22 mouse cellular contexts compared by ENCODE assay signal in genomic region chr6:36695481-36695880, GRCm38 (mm10).
A peak's percentile ranks its signal among the peaks of the same experiment; 100 is the strongest.
DNase-seq lines count a peak whose midpoint lies in the region; ATAC-seq lines count a peak whose summit lies in the region.
"Had no signal": no experiment of that assay in that cellular context is flagged by ENCODE, and none has a peak within 500 bp of the region (broad histone marks: within the 10 kb centered on the region; RNA-seq: fewer than 3 reads in every experiment).

No protein-coding gene starts in this region.

- DNase-seq in hindbrain, embryonic 10.5 days (ENCODE audit: low spot score), result peak; percentile 38
- DNase-seq in limb, embryonic 11.5 days (ENCODE audit: low spot score), result no peak
- no peak for DNase-seq in limb, embryonic 10.5 days (ENCODE audit: low spot score)
- peak; percentile 26 for DNase-seq in embryo, embryonic 11.5 days (ENCODE audit: low read depth, low spot score)
- DNase-seq in mesoderm, embryonic 11.5 days (ENCODE audit: low read depth, low spot score), result peak; percentile 76
- DNase-seq in liver, embryonic 11.5 days (ENCODE audit: low spot score), result no peak
- DNase-seq: cerebellum, adult 18-20 months; cerebellum, postnatal 25 days; forebrain, postnatal 0 days; right cerebral cortex, postnatal 14 days; thymus, adult 18-20 months had no signal

- peaks cover 5% of the 10 kb centered on the region; the same call in 1 of the 2 replicates for H3K4me1 ChIP-seq in hindbrain, embryonic 10.5 days (replicated peaks)
- H3K4me1 ChIP-seq in hindbrain, embryonic 12.5 days, result peaks cover 3% of the 10 kb centered on the region; the same call in 1 of the 2 replicates
- H3K4me1 ChIP-seq in limb, embryonic 11.5 days (ENCODE audit: control insufficient read depth, insufficient read depth, low read length), result no peaks in the 10 kb centered on the region; the same call in 1 of the 2 replicates
- peaks cover 6% of the 10 kb centered on the region for H3K4me1 ChIP-seq in limb, embryonic 10.5 days
- no peaks in the 10 kb centered on the region for H3K4me1 ChIP-seq in liver, embryonic 11.5 days (replicated peaks; ENCODE audit: control insufficient read depth, insufficient read depth, low read length)
- H3K4me1 ChIP-seq in intestine, embryonic 16.5 days (ENCODE audit: control insufficient read depth, insufficient read depth, low read length), result no peaks in the 10 kb centered on the region
- H3K4me1 ChIP-seq: embryonic facial prominence, embryonic 15.5 days; midbrain, embryonic 12.5 days; stomach, embryonic 15.5 days had no signal

- H3K36me3 ChIP-seq in hindbrain, embryonic 10.5 days, result no peaks in the 10 kb centered on the region
- H3K36me3 ChIP-seq in hindbrain, embryonic 12.5 days, result no peaks in the 10 kb centered on the region
- H3K36me3 ChIP-seq in limb, embryonic 11.5 days (ENCODE audit: control insufficient read depth, insufficient read depth, low read length), result no peaks in the 10 kb centered on the region
- H3K36me3 ChIP-seq in limb, embryonic 10.5 days, result no peaks in the 10 kb centered on the region
- H3K36me3 ChIP-seq in liver, embryonic 11.5 days (ENCODE audit: control insufficient read depth, insufficient read depth, low read length), result no peaks in the 10 kb centered on the region
- H3K36me3 ChIP-seq in intestine, embryonic 16.5 days (ENCODE audit: control insufficient read depth, insufficient read depth, low read length), result no peaks in the 10 kb centered on the region
- H3K36me3 ChIP-seq: embryonic facial prominence, embryonic 15.5 days; forebrain, embryonic 10.5 days; G1E; heart, embryonic 13.5 days; hindbrain, embryonic 15.5 days; midbrain, embryonic 12.5 days; stomach, embryonic 15.5 days had no signal

- H3K27me3 ChIP-seq in hindbrain, embryonic 10.5 days (ENCODE audit: insufficient read depth, poor library complexity, severe bottlenecking), result no peaks in the 10 kb centered on the region
- no peaks in the 10 kb centered on the region for H3K27me3 ChIP-seq in hindbrain, embryonic 12.5 days
- no peaks in the 10 kb centered on the region for H3K27me3 ChIP-seq in limb, embryonic 11.5 days (ENCODE audit: control insufficient read depth, insufficient read depth, low read length)
- H3K27me3 ChIP-seq in limb, embryonic 10.5 days (ENCODE audit: low read depth, poor library complexity, severe bottlenecking), result no peaks in the 10 kb centered on the region
- H3K27me3 ChIP-seq in liver, embryonic 11.5 days (replicated peaks; ENCODE audit: control insufficient read depth, insufficient read depth, low read length), result no peaks in the 10 kb centered on the region
- no peaks in the 10 kb centered on the region for H3K27me3 ChIP-seq in intestine, embryonic 16.5 days (replicated peaks; ENCODE audit: control insufficient read depth, insufficient read depth, low read length)
- H3K27me3 ChIP-seq: embryonic facial prominence, embryonic 15.5 days; heart, embryonic 13.5 days; hindbrain, embryonic 15.5 days; midbrain, embryonic 12.5 days; stomach, embryonic 15.5 days had no signal

- H3K4me3 ChIP-seq in hindbrain, embryonic 10.5 days, result no peak overlapping the region
- no peak overlapping the region for H3K4me3 ChIP-seq in hindbrain, embryonic 12.5 days
- no peak overlapping the region for H3K4me3 ChIP-seq in limb, embryonic 11.5 days (ENCODE audit: low read depth, low read length)
- no peak overlapping the region for H3K4me3 ChIP-seq in limb, embryonic 10.5 days
- H3K4me3 ChIP-seq in liver, embryonic 11.5 days (ENCODE audit: low read depth, low read length), result no peak overlapping the region
- H3K4me3 ChIP-seq in intestine, embryonic 16.5 days (ENCODE audit: low read length), result no peak overlapping the region
- H3K4me3 ChIP-seq: embryonic facial prominence, embryonic 15.5 days; forebrain, embryonic 10.5 days; heart, embryonic 13.5 days; hindbrain, embryonic 15.5 days; midbrain, embryonic 12.5 days; stomach, embryonic 15.5 days had no signal

- no peak for ATAC-seq in hindbrain, embryonic 12.5 days (ENCODE audit: low FRiP score)
- peak; percentile 35; the same call in 1 of the 2 replicates for ATAC-seq in limb, embryonic 11.5 days (ENCODE audit: insufficient number of reproducible peaks, low FRiP score, low TSS enrichment, low read depth)
- no peak for ATAC-seq in liver, embryonic 11.5 days (replicated peaks; ENCODE audit: low FRiP score)
- ATAC-seq in intestine, embryonic 16.5 days, result no peak
- ATAC-seq: forebrain, postnatal 0 days had no signal

- H3K9ac ChIP-seq in hindbrain, embryonic 12.5 days, result no peak overlapping the region
- no peak overlapping the region for H3K9ac ChIP-seq in limb, embryonic 11.5 days (ENCODE audit: low read length)
- H3K9ac ChIP-seq in liver, embryonic 11.5 days (ENCODE audit: low read depth, low read length), result no peak overlapping the region
- H3K9ac ChIP-seq in intestine, embryonic 16.5 days (ENCODE audit: low read depth, low read length), result no peak overlapping the region
- H3K9ac ChIP-seq: embryonic facial prominence, embryonic 15.5 days; forebrain, postnatal 0 days; heart, embryonic 13.5 days; hindbrain, embryonic 15.5 days; liver, embryonic 14.5 days; midbrain, embryonic 12.5 days; stomach, embryonic 15.5 days had no signal

- H3K9me3 ChIP-seq in hindbrain, embryonic 10.5 days, result no peaks in the 10 kb centered on the region
- H3K9me3 ChIP-seq in hindbrain, embryonic 12.5 days (replicated peaks), result no peaks in the 10 kb centered on the region
- no peaks in the 10 kb centered on the region for H3K9me3 ChIP-seq in limb, embryonic 11.5 days (ENCODE audit: control insufficient read depth, low read length)
- H3K9me3 ChIP-seq in limb, embryonic 10.5 days (replicated peaks), result no peaks in the 10 kb centered on the region
- H3K9me3 ChIP-seq in liver, embryonic 11.5 days (ENCODE audit: control insufficient read depth, low read length), result no peaks in the 10 kb centered on the region
- no peaks in the 10 kb centered on the region for H3K9me3 ChIP-seq in intestine, embryonic 16.5 days (ENCODE audit: control insufficient read depth, low read length)
- H3K9me3 ChIP-seq: embryonic facial prominence, embryonic 15.5 days; forebrain, embryonic 10.5 days; G1E; heart, embryonic 13.5 days; hindbrain, embryonic 15.5 days; midbrain, embryonic 12.5 days; stomach, embryonic 15.5 days had no signal

- H3K27ac ChIP-seq in hindbrain, embryonic 10.5 days, result no peak overlapping the region
- H3K27ac ChIP-seq in hindbrain, embryonic 12.5 days, result no peak overlapping the region
- no peak overlapping the region for H3K27ac ChIP-seq in limb, embryonic 11.5 days (replicated peaks; ENCODE audit: low read depth, low read length)
- H3K27ac ChIP-seq in limb, embryonic 10.5 days, result no peak overlapping the region
- no peak overlapping the region for H3K27ac ChIP-seq in liver, embryonic 11.5 days (ENCODE audit: low read depth, low read length)
- no peak overlapping the region for H3K27ac ChIP-seq in intestine, embryonic 16.5 days (ENCODE audit: low read length)
- H3K27ac ChIP-seq: embryonic facial prominence, embryonic 15.5 days; forebrain, embryonic 10.5 days; heart, embryonic 13.5 days; hindbrain, embryonic 15.5 days; liver, embryonic 14.5 days; macrophage; midbrain, embryonic 12.5 days; stomach, embryonic 15.5 days had no signal

- H3K4me2 ChIP-seq in hindbrain, embryonic 12.5 days (replicated peaks), result no peak overlapping the region
- H3K4me2 ChIP-seq in limb, embryonic 11.5 days (ENCODE audit: low read depth, severe bottlenecking), result no peak overlapping the region
- H3K4me2 ChIP-seq in liver, embryonic 11.5 days, result no peak overlapping the region
- no peak overlapping the region for H3K4me2 ChIP-seq in intestine, embryonic 16.5 days (ENCODE audit: low read depth, low read length)
- H3K4me2 ChIP-seq: embryonic facial prominence, embryonic 15.5 days; heart, embryonic 13.5 days; hindbrain, embryonic 15.5 days; midbrain, embryonic 12.5 days; stomach, embryonic 15.5 days had no signal

- 36% methylated on average over 3 of the region's 3 CpGs for WGBS in hindbrain, embryonic 10.5 days
- WGBS in hindbrain, embryonic 12.5 days, result 47% methylated on average over 3 of the region's 3 CpGs
- 20% methylated on average over 3 of the region's 3 CpGs for WGBS in limb, embryonic 11.5 days
- WGBS in limb, embryonic 10.5 days, result 28% methylated on average over 3 of the region's 3 CpGs
- WGBS in liver, embryonic 11.5 days, result 59% methylated on average over 3 of the region's 3 CpGs
- 56% methylated on average over 3 of the region's 3 CpGs for WGBS in intestine, embryonic 16.5 days

Comparison
In these comparisons a context has a peak if more than half of its experiments do, and no peak if none do; other contexts are left out.
1. DNase-seq: peak in hindbrain, embryonic 10.5 days (single experiment), embryo, embryonic 11.5 days (single experiment) and mesoderm, embryonic 11.5 days (single experiment); none in limb, embryonic 11.5 days (single experiment), limb, embryonic 10.5 days (single experiment) and liver, embryonic 11.5 days (single experiment).